Mouse (Mus musculus): ENCODE results near the gene Spryd7.

DNA sequence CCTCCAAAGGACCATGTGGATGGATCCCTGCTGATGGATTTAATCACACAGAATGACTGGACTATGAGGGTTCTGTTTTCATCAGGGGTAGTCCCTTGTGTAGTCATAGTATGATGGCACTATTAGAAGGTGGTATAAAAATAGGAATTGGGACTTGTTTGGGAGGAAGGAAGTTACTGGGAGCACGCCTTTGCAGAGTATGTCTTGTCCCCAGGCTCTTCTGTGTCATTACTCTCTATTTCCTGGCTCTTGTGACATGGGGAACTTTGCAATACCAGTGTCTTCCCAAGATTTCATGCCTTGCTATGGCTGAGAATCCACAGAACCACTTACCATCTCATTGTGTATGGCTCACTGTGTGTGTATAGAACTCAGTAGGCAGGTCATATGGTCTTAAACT, 8.1 kb downstream of the Spryd7 start:
- TF ChIP-seq POLR2A (IDR thresholded peaks at IDR 0.05; ENCODE audit: low read depth, low read length) (no peak), CTCF (conservative IDR thresholded peaks at IDR 0.05 in 1 of 2, IDR thresholded peaks at IDR 0.05 in 1 of 2; ENCODE audit: low read depth in 2 of 2, low read length in 2 of 2) (no peak)
